21 mouse cellular contexts compared by ENCODE assay signal in the genomic region with DNA sequence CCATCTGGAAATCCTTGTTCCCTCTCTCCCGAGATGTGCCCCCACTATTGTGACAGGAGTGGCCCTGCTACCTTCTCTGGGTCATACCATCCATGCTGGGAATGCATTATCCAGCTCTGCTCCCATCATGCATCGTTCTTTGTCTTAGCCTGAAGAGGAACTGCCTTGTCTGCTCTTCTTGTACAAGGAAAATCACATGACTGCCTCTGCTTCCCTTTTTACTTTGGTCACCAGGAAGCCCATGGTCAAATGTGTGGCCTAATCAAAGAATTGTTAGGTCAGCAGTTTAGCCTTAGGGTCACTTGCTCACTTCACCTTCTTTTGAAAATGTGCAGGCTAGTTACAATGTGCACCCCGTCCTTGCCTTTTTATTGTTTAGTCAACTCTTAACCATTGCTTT.
A peak's percentile ranks its signal among the peaks of the same experiment; 100 is the strongest.
DNase-seq lines count a peak whose midpoint lies in the region; ATAC-seq and TF ChIP-seq lines count a peak whose summit lies in the region.
"Had no signal": no experiment of that assay in that cellular context is flagged by ENCODE, and none has a peak within 500 bp of the region (broad histone marks: within the 10 kb centered on the region; RNA-seq: fewer than 3 reads in every experiment).

No protein-coding gene starts in this region.

- H3K9ac ChIP-seq in forebrain, embryonic 16.5 days (replicated peaks; ENCODE audit: low read depth, low read length) = no peak overlapping the region
- H3K9ac ChIP-seq: heart, embryonic 12.5 days; hindbrain, embryonic 15.5 days; intestine, embryonic 15.5 days; midbrain, embryonic 15.5 days had no signal

- TF ChIP-seq CTCF in layer of hippocampus, adult 2 months (conservative IDR thresholded peaks at IDR 0.05) = no peak

- H3K9me3 ChIP-seq in forebrain, embryonic 16.5 days (ENCODE audit: control insufficient read depth, low read length) = peaks cover 2% of the 10 kb centered on the region; the same call in 1 of the 2 replicates
- H3K9me3 ChIP-seq: embryonic facial prominence, embryonic 10.5 days; heart, embryonic 12.5 days; hindbrain, embryonic 15.5 days; intestine, embryonic 15.5 days; midbrain, embryonic 15.5 days had no signal

- no peak overlapping the region for H3K27ac ChIP-seq in layer of hippocampus, adult 2 months
- no peak overlapping the region for H3K27ac ChIP-seq in forebrain, embryonic 16.5 days (ENCODE audit: low read length)
- H3K27ac ChIP-seq: embryonic facial prominence, embryonic 10.5 days; hindbrain, embryonic 15.5 days; intestine, embryonic 15.5 days; midbrain, embryonic 15.5 days had no signal

- H3K4me2 ChIP-seq in forebrain, embryonic 16.5 days (ENCODE audit: low read length) = no peak overlapping the region
- H3K4me2 ChIP-seq: heart, embryonic 12.5 days; hindbrain, embryonic 15.5 days; intestine, embryonic 15.5 days; midbrain, embryonic 15.5 days had no signal

- peak; percentile 5 for DNase-seq in gastrocnemius, adult 18-20 months (ENCODE audit: low spot score)
- no peak for DNase-seq in gastrocnemius, postnatal 14 days
- peak; percentile 18 for DNase-seq in layer of hippocampus, adult 11-12 months (ENCODE audit: low spot score)
- no peak for DNase-seq in layer of hippocampus, adult 2 months (ENCODE audit: low spot score in 2 of 2)
- peak; percentile 19 for DNase-seq in lung, postnatal 25 days (ENCODE audit: low spot score)
- no peak for DNase-seq in lung, postnatal 4 days
- DNase-seq: adrenal gland, postnatal 10 days; cerebellum, adult 11 months; cerebellum, postnatal 14 days; gastrocnemius, postnatal 25 days; lung, adult 18-20 months; right cerebral cortex, postnatal 25 days had no signal

- no peaks in the 10 kb centered on the region for H3K4me1 ChIP-seq in forebrain, embryonic 16.5 days (replicated peaks; ENCODE audit: control insufficient read depth, insufficient read depth, low read length)
- H3K4me1 ChIP-seq: embryonic facial prominence, embryonic 10.5 days; heart, embryonic 12.5 days; hindbrain, embryonic 15.5 days; intestine, embryonic 15.5 days; midbrain, embryonic 15.5 days had no signal

- intact Hi-C loops in gastrocnemius, postnatal 14 days (cut with DNase I; ENCODE audit: low total_unique reads) = no loop called here

- no peaks in the 10 kb centered on the region for H3K27me3 ChIP-seq in forebrain, embryonic 16.5 days (replicated peaks; ENCODE audit: control insufficient read depth, insufficient read depth, low read length)
- H3K27me3 ChIP-seq: heart, embryonic 12.5 days; hindbrain, embryonic 15.5 days; intestine, embryonic 15.5 days; midbrain, embryonic 15.5 days had no signal

- no peak overlapping the region for H3K4me3 ChIP-seq in layer of hippocampus, adult 2 months
- no peak overlapping the region for H3K4me3 ChIP-seq in forebrain, embryonic 16.5 days (replicated peaks; ENCODE audit: low read length)
- H3K4me3 ChIP-seq: embryonic facial prominence, embryonic 10.5 days; heart, embryonic 12.5 days; hindbrain, embryonic 15.5 days; intestine, embryonic 15.5 days; midbrain, embryonic 15.5 days had no signal

- H3K36me3 ChIP-seq in forebrain, embryonic 16.5 days (ENCODE audit: control insufficient read depth, insufficient read depth) = no peaks in the 10 kb centered on the region
- H3K36me3 ChIP-seq: embryonic facial prominence, embryonic 10.5 days; heart, embryonic 12.5 days; hindbrain, embryonic 15.5 days; intestine, embryonic 15.5 days; midbrain, embryonic 15.5 days had no signal

- peak; percentile 84 for ATAC-seq in neutrophil, adult 5-6 weeks (ENCODE audit: extremely low read depth, insufficient number of reproducible peaks, low FRiP score, poor library complexity, severe bottlenecking)
- ATAC-seq in forebrain, embryonic 16.5 days = no peak
- ATAC-seq: CD4-positive, CD25-positive, alpha-beta regulatory T cell, adult 4 months; intestine, embryonic 15.5 days; midbrain, embryonic 15.5 days; Patski had no signal

- WGBS in forebrain, embryonic 16.5 days = 85% methylated on average over 3 of the region's 3 CpGs

Comparison
In these comparisons a context has a peak if more than half of its experiments do, and no peak if none do; other contexts are left out.
1. DNase-seq: peak in gastrocnemius, adult 18-20 months (single experiment), layer of hippocampus, adult 11-12 months (single experiment) and lung, postnatal 25 days (single experiment); none in gastrocnemius, postnatal 14 days (single experiment), layer of hippocampus, adult 2 months (0 of 2) and lung, postnatal 4 days (0 of 2).